Mouse (Mus musculus) monocyte, adult 5-6 weeks (primary cell): ENCODE data around the gene Oxsm. TPM values are rescaled to one million over a fixed set of nuclear protein-coding genes. Genes with fewer than 3 reads are reported as not detected.
A peak's percentile ranks its signal among the peaks of the same experiment; 100 is the strongest.

Source experiments
- ATAC-seq: fragments of 153-309, 156-312 bp; replicated peaks from 2 replicates; pipeline ENCODE4 v1.8.0; 2017; ENCODE audit warnings: mild to moderate bottlenecking; ENCODE audit not compliant: low TSS enrichment, insufficient number of reproducible peaks, severe bottlenecking, poor library complexity, low FRiP score
- total RNA-seq: library from RNA; stranded (forward); fragments of 200-1000, 200-491, 200-594 nt; gene quantifications from 3 replicates; pipeline ENCODE4 v1.2.3, GENCODE M21; 2017

Oxsm gene
- total RNA-seq, result 11.2 to 13.6 TPM (median 12.5 TPM) in 3 replicates

- ATAC-seq, result peak; percentile 80
These were observed at the start of gene Oxsm, which contains the start of gene Ngly1 for GRCm38 (mm10) chr14:16249171-16249874. Gene Oxsm (minus strand): TSS chr14:16249808. Gene Ngly1 (plus strand): TSS chr14:16249280.

- ATAC-seq, result no peak
These were observed 47.3 kb upstream of the Oxsm start for GRCm38 (mm10) chr14:16296816-16297468.

GRCm38 (mm10) chr14:16293921-16294320, 44.3 kb upstream of the Oxsm start:
- ATAC-seq, result no peak

- no peak for ATAC-seq
These were observed 43.4 kb upstream of the Oxsm start for GRCm38 (mm10) chr14:16293015-16293414.

- no peak for ATAC-seq
These were observed 42.8 kb upstream of the Oxsm start for GRCm38 (mm10) chr14:16292371-16292770.

GRCm38 (mm10) chr14:16283966-16284365, 34.4 kb upstream of the Oxsm start:
- ATAC-seq, result no peak

- no peak for ATAC-seq
These were observed 29.6 kb upstream of the Oxsm start for GRCm38 (mm10) chr14:16279196-16279595.

- no peak for ATAC-seq
These were observed 24.1 kb upstream of the Oxsm start for GRCm38 (mm10) chr14:16273677-16274076.

- ATAC-seq, result no peak
These were observed 20.2 kb upstream of the Oxsm start for GRCm38 (mm10) chr14:16269776-16270175.

- ATAC-seq, result no peak
These were observed 17.4 kb upstream of the Oxsm start for GRCm38 (mm10) chr14:16267028-16267427.

GRCm38 (mm10) chr14:16261869-16262268, 12.3 kb upstream of the Oxsm start:
- no peak for ATAC-seq

GRCm38 (mm10) chr14:16260541-16260940, 10.9 kb upstream of the Oxsm start:
- no peak for ATAC-seq

- 0 out of 2 replicates have a peak, but pooled peaks have one; percentile 47 for ATAC-seq
These were observed 6.6 kb upstream of the Oxsm start for GRCm38 (mm10) chr14:16256209-16256608.

- no peak for ATAC-seq
These were observed 6.1 kb upstream of the Oxsm start for GRCm38 (mm10) chr14:16255745-16256144.

- ATAC-seq, result no peak
These were observed 491 bp upstream of the Oxsm start for GRCm38 (mm10) chr14:16250099-16250498.

- ATAC-seq, result no peak
These were observed 928 bp downstream of the Oxsm start for GRCm38 (mm10) chr14:16248603-16249157.

GRCm38 (mm10) chr14:16248135-16248534, 1.5 kb downstream of the Oxsm start:
- ATAC-seq, result no peak

- no peak for ATAC-seq
These were observed 3.2 kb downstream of the Oxsm start for GRCm38 (mm10) chr14:16246340-16246912.

GRCm38 (mm10) chr14:16245127-16245526, 4.5 kb downstream of the Oxsm start:
- ATAC-seq, result no peak
